Mouse (Mus musculus): ENCODE data around the gene Cdh15.

Cdh15 gene

GRCm38 (mm10) chr8:122893451-122893850, 45.7 kb downstream of the Cdh15 start:
- DNase-seq = no peak

- peak in 1 of 2 experiments; percentile 56 for DNase-seq
Measured at GRCm38 (mm10) chr8:122896317-122896716, 48.6 kb downstream of the Cdh15 start.

DNA sequence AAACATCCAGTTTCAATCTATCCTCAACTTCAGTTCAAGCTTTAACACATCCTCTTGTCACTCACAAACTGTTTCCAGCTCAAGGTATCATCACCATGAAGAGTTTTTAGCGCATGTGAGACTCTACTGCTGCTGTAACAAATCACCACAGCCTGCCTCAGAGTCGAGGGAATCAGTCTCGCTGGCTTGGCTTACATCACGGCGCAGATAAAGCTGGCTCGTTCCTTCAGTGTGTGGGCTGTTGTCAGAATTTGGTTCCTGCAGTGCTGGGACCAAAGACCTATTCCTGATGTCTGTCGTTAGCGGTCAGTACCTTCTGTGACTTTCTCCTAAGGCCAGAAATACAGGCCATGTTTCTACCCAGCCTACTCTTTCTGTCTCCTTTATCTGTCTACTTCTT, 49.4 kb downstream of the Cdh15 start:
- no peak for DNase-seq

DNA sequence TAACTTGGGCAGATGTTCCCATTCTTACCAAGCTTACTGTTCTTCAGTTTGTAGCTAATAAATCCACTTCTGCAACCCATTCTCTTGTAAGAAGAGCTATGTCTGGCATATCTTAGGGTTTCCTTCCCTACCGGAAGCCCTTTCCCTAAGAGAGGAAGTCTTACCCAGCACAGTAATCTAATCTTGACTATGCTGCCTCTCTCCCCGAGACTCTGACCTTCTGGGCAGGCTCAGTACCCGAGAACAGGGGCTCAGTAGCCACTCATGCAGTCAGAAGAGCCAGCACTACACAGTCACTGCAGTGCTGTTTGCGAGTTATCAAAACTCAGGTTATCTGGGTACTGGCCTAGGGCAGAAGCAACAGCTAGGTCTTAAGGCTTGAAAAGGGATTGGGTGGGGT, 50.3 kb downstream of the Cdh15 start:
- no peak for DNase-seq

- DNase-seq = no peak
Measured at GRCm38 (mm10) chr8:122898473-122898872, 50.7 kb downstream of the Cdh15 start.

GRCm38 (mm10) chr8:122899085-122899484, 51.3 kb downstream of the Cdh15 start:
- DNase-seq = no peak

DNA sequence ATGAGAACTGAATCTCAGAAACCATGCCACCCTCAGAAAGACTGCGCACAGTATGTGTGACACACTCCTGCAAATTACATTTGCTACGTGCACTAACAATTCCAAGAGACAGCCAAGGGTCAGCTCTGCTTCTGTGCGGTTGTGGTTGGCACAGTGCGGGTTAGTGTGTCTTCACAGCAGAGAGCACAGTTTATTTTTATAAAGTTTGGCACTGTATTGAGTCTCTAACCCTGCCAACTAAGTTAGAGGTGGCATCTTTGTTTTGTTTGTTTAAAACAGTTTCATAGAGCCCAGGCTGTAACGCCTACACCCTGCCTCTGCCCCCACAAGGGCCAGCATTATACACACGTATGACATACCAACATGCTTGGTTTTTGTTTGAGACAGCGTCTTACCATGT, 53.7 kb downstream of the Cdh15 start:
- no peak for DNase-seq

GRCm38 (mm10) chr8:122901892-122902515, 54.2 kb downstream of the Cdh15 start:
- no peak for DNase-seq

- DNase-seq = peak; percentile 42 to 56
Measured at GRCm38 (mm10) chr8:122902581-122902980, 54.8 kb downstream of the Cdh15 start.

GRCm38 (mm10) chr8:122903002-122903401, 55.2 kb downstream of the Cdh15 start:
- no peak for DNase-seq

DNA sequence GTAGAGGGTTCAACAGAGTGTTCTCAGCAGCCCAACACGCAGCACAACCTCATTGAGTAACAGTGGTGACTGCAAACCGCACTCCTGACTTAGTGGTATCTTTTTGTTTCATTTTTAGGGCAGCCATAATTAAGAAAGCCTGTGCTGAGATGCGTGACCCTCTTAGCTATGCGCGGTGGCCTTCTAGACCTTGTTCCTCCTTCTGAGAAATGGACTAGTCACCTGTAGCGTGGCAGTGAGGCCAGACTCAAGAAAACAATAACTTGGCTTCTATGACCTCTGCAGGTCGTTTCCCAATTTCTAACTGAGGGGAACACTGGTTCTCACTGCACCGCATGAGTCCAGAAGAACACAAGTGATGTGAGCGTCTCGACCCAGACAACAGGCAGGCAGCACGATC, 56.7 kb downstream of the Cdh15 start:
- no peak for DNase-seq

DNA sequence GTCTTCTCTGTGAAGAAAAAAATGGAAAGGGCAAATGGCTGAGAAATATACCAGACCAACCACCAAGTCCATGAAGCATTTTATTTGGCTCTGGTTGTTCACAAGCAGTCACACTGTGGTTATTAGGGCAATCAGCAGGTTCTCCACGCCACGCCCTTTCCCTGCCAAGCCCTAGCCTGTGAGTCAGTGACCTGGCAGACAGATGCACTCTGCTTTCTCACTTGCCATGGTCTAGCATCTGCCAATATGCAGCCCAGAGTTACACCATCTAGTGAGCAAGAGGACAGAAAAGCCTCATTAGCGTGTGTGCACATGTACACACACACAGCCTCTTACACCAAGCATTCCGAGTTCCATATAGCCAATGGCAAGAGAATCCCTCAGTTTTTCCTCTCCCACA, 57.6 kb downstream of the Cdh15 start:
- DNase-seq = peak; percentile 62 to 73

- peak; percentile 86 to 90 for DNase-seq
Measured at GRCm38 (mm10) chr8:122906463-122907021, 58.8 kb downstream of the Cdh15 start.

- no peak for DNase-seq
Measured at GRCm38 (mm10) chr8:122912150-122912549, 64.4 kb downstream of the Cdh15 start.

DNA sequence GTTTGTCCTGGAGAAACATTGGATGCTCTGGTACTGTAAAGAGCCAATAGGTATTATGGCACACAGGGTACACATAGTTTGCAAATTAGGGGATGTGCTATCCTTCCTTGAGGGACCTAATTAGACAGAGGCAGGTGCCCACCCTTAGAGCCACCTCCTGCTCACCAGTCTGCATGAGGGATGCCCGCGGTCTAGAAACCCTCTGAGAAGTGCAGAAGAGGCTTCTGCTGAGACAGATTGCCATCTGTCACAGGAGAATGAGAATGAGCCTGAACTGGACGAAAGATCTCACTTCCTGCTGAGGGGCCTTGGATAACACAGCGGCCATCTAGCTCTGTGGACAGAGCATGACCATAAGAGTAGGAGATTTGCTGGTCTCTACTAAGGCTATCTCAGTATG, 65.1 kb downstream of the Cdh15 start:
- DNase-seq = peak; percentile 65 to 68

DNA sequence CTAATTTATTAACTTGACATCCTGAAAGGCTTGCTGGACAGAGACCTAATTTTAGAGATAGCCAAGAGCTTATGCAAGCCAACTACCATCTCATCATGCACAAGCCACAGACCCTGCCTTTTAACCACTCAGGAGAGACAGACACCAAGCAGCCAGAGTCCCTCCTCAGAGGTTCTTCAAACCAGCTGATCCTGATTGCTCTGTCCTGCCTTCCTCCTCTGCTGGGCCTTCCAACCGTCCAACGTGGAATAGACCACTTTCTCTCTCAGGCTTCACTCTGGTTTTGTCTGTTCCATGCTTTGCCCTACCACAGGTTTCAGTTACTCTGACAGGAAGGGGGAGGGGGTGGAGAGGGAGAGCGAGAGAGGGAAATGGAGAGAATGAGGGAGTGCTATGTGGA, 69.0 kb downstream of the Cdh15 start:
- DNase-seq = no peak
